Mouse (Mus musculus) urinary bladder, adult 18-20 months (tissue): ENCODE data around the gene Siglecg.

Source experiments
- DNase-seq, 2 experiments: peaks; one replicate each; pipeline ENCODE4 v3.0.0; 2022; ENCODE audit warnings: low spot score in 2 of 2, mixed read lengths in 2 of 2

Siglecg gene

GRCm38 (mm10) chr7:43442684-43443083, 34.7 kb downstream of the Siglecg start:
- DNase-seq: no peak

- peak; percentile 76 to 81 for DNase-seq
Observed at GRCm38 (mm10) chr7:43443126-43443916, 35.3 kb downstream of the Siglecg start.

- peak; percentile 79 to 94 for DNase-seq
Observed at GRCm38 (mm10) chr7:43443917-43444293, 35.9 kb downstream of the Siglecg start, which contains the start of the genes Etfb and Gm45233. TSS of gene Etfb (plus strand) at chr7:43444083. TSS of gene Gm45233 (plus strand) at chr7:43444128.

DNA sequence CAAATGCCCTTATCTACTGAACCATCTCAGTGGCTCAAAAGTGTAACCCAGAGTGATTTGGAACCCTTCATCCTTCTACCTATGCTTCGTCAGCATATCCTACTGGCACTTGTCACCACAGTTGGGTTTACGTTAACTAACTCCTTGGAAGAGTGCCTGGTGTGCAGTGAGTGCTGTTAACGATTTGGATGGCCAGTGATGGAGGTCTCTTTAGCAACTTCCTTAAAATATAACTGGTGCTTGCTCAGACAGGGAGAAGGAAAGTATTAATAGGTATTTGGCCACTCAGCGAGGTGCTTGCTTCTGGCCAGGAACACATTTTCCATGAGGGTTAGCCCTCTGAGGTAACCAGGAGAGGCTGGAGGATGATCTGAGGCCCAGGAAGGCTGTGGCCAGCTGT, 39.8 kb downstream of the Siglecg start:
- DNase-seq: no peak

DNA sequence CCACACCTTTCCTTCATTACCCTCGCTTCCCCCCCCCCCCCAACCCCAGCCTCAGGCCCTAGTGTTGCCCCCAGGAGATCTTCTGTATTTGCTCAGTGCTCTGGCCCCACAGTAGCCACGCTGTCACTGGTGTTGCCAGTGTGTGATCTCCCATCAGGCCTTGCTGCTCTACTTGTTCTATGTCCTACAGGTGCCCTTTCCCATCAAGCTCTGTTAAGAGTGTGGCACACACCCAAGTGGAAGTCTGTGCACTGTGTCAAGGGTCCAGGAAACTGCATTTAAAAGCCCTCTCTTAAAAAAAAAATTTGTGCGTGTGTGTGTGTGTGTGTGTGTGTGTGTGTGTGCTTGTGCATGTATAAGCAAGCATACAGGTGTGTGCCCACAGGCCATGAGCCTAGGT, 40.2 kb downstream of the Siglecg start:
- DNase-seq: no peak

- no peak for DNase-seq
Observed at GRCm38 (mm10) chr7:43449811-43450210, 41.8 kb downstream of the Siglecg start.

DNA sequence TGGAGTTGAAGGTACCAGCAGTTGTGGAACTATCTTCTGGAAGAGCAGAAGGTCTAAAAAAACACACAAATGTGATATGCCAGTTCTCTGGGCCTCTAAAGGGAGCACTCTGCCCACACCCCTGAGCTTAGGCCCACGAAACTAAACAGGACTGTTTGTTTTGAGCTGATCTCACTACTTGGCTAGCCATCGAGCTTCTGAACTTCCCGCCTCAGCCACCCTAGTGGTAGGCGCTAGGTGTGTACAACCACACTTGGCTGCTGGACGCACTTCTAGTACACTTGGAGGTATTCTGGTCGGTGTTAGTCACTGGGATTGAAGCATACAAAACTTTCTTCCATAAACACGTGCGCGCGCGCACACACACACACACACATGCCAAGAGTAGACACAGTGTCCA, 43.7 kb downstream of the Siglecg start:
- no peak for DNase-seq

- no peak for DNase-seq
Observed at GRCm38 (mm10) chr7:43452609-43453008, 44.6 kb downstream of the Siglecg start.

DNA sequence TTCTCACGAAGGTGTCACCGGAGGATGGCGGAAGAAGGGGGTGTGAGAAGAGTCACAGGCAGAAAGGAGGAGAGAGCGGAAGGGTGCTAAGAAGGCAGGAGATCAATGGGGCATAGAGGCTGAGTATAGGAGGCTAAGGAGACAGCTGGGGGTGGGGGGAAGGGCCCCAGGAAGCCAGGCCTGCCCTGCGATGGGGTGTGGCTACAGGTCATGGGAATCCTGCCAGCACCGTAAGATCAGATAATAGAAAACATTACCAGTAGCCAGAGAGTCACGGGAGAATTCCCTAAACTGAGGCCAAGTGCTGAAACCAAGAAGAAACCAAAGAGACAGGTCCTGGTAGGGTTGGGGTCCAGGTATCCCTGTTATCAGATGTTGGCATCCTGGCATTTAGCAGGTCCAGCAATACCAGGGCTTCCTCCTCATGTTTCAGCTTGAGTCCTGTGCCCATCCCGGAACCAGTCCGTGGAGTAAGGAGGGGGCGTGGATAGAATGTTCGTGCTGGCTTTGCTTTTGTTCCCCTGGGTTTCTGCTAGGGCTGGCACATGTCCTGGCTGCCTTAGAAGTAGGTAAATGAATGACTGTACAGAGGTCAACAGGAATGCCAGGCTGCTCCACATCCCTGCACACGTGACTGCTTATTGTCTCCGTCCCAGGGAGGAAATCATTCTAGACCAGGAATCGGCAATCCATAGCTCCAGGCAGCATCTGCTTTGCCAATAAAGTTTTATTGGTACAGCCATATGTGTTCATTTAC, 45.8 kb downstream of the Siglecg start:
- no peak for DNase-seq

DNA sequence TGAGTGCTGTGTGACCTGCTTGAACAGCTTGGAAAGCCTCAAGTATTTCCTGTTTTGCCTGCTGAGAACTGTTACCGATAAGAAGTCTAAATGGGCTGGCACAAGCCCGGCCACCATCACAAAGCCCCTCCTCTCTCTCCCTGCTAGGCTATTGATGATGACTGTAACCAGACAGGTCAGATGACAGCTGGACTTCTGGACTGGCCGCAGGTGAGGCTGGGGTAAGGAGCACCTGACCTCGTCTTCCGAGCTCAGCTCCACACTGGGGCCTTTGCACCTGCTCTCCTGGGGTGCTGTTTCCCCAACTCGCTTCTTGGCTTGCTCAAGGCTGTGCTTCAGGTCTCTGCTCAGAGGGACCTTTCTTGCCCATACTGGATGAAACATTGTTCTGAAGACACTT, 46.4 kb downstream of the Siglecg start:
- DNase-seq: no peak

DNA sequence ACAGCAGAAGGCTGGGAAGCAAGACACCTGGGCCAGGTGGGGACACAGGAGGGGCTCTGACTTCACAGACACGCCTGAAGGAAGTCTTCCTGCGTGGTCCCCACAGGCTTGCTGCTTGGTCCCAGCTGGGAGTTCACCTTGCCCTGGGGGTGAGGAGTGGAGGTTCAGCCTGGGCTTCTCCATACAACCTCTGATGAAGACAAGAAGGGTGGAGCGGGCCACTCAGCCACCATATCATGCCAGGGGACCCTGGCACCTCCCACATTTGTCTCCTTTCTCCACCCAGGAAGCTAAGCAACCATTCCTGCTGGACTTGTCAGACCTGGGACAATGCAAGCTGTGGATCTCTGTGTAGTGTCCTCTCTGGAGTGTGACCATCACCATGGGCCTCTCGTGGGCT, 54.8 kb downstream of the Siglecg start, which contains the start of gene Vsig10l:
Gene Vsig10l (plus strand): TSS at position 301 of the 400 bp plus-strand sequence.
- DNase-seq: no peak

GRCm38 (mm10) chr7:43463976-43464375, 56.0 kb downstream of the Siglecg start:
- DNase-seq: no peak

GRCm38 (mm10) chr7:43464864-43465343, 56.9 kb downstream of the Siglecg start:
- no peak for DNase-seq

GRCm38 (mm10) chr7:43465344-43466098, 57.5 kb downstream of the Siglecg start:
- DNase-seq: peak; percentile 80

- peak; percentile 61 to 79 for DNase-seq
Observed at GRCm38 (mm10) chr7:43466099-43466694, 58.2 kb downstream of the Siglecg start.
